Mouse (Mus musculus) testis, postnatal 10 days (tissue): ENCODE results near the gene Cs.

Experiments
- DNase-seq: peaks from one replicate; pipeline ENCODE4 v3.0.0; 2021; ENCODE audit warnings: low spot score

Gene Cs

DNA sequence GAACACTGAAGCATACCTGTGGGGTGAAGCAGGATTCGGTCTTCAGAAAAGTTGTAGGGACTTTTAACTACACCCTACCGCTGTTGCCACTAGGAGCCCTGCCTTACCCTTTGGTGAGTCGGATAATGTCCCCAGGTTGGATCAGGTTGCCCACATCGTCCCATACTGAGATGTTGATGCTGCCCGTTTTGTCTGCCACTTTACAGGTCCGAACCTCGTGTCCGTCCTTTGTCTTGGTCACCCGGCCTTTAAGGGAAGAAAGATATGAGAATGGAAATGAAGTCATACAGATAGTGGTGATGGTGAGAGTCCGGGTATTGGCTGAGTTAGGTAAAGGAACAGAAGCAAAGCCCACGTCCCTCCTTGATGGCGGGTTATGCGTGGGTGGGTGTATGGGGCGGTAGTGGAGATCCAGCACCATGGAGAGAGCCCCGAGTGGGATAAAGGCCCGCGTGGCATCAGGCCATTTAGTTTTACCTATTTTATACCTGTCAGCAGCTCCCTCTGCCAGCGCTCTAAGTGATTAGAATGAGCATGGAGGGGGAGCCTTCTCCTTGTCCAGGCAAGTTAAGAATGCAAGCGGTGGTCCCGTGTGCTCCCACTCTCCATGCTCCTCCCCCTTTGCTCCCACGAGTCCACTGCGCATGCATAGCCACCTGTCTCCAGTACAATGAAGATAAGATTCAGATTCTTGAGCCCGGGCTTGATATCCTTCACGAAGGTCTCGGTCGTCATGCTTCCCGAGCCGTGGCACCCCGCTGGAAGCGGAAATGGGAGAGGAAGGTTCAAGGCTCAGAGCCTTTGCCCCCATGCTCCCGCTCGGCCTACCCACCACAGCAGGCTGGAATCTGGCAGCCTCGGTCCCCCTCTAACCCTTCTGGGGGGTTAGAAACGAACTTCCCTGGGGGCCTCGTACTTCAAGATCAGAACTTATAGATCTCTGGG lies 71.3 kb downstream of the Cs start:
- DNase-seq = peak; percentile 64

DNA sequence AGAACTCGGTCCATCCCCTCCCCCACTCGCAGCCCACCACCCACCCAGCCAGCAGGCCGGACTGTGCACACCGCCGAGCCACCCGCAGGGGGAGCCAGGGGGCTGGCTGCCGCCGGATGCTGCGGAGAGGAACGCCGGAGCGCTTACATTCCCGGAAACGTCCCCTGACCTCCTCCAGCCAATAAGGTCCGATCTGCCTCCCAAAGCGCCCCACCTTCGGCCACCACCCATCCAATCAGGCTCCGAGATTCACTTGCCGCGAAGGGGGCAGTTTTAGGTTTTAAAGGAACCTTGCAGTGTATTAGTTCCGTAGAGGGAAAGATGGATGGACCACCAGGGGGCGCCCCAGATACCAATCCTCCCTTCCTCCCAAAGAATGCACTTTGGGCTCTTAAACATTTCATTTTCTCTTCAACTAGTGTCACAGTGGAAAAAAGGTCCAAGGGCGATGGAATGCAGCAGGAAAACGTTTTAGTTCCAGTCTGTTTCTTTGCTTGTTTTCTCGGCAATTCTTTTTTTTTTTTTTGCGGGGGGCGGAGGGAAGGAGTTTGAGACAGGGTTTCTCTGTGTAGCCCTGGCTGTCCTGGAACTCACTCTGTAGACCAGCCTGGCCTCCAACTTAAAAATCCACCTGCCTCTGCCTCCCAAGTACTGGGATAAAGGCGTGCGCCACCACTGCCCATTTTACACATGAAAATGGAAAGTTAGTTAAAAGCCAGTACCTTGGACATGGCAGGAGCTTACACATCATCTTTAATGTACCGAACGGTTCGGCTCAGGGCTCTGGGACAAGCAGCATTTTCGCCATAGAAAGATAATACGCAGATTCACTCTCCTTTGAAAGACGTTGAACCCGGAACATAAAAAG lies 72.4 kb downstream of the Cs start:
- DNase-seq = peak; percentile 98

- no peak for DNase-seq
Observed at GRCm38 (mm10) chr10:128410560-128410845, 73.0 kb downstream of the Cs start.

DNA sequence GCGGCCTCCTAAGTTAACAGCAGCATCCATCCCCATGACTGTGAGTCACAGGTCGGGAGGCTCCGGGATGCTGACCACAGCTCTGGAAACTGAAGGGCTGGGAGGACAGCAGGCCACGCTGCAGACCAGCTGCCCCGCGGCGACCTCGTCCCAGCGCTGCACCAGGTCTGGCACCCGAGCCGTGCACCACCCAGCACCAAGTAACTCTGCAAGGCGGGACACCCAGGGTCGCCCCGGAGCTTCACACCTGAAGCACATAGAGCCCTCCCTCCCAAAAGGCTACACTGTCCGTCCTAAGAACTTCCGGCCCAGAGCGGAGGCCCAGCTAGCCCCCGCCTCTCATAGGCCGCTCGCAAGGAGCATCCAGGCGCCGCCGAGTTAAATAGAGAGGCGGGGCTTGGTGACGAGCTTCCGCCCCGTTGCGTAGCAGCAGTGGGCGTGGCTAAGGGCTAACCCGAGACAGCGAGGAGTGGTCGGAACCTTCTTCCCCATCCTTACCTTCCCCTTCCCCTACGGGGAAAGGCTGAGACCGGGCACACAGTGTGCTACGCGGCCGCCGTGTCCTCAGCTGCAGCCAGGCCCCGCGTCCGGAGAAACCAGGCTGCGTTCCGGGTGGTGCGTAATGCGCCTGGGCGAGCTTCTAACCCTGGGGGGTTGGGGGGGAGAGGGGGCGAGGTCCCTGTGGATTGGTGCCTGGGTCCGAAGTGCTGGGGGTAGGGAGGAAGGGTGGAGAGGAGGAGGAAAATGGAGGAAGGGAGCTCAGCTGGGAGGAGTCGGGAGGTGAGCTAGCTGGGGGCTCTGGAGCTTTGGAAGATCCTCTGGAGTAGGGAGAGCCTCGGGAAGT lies 73.9 kb downstream of the Cs start, which contains the start of the genes Nabp2 and Rnf41:
TSS of gene Nabp2 (minus strand) at position 282 of the 844 bp plus-strand sequence.
TSS of gene Rnf41 (plus strand) at position 447 of the 844 bp plus-strand sequence.
- DNase-seq = peak; percentile 98

DNA sequence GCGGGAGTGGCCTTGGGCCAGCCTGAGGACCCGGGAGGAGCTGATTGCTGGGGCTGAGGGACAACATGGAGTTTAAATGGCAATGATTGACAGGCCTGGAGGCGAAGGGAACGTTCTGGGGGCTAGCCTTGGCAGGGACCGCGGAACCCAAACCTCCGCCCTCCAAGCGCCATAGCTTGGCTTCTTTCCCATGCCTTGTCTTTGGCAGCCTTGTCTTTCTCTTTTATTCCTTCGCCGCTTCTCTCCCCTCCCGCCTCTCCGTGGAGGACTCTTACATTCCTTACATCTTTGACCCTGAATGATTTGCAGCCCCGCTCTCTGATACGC lies 74.5 kb downstream of the Cs start:
- no peak for DNase-seq
